8 mouse cellular contexts compared by ENCODE assay signal in the genomic region with DNA sequence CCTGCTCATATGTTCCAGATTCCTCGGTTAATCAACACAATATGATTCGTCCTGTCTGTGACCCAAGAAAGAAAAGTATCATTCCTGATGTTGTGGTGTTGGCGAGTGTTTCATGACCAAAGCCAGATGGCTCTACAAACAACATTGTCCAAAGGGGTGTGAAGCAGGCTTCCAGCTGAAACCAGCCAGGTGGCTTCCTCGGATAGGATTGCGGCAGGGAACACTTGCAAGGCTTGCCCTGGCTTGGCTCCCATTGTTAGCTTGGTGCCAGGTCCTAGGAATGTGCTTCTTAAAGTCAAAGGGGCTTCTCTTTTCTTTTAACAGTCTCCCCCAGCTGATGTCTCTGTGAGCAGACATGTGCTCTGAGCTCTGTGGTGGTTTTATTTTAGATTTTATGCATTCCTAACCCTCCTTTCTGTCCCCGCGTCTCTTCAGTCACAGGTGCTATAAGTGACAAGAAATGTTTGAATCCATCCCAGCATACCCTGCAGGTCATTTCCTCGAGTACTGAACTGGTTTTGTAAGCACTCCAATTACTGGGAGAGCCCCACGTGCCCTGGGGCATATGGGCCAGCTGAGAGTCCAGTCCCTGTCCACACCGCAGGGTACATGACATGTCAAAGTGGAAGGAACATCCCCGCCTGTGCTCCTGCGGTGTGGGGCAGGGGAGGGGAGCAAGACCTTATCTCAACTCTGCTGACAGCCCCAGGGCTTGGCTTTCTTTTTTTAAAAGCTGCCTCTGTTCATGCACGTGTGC.
DNase-seq lines count a peak whose midpoint lies in the region.

No protein-coding gene starts in this region.

- peak; percentile 5 for DNase-seq in embryo, embryonic 9.5 days (ENCODE audit: extremely low spot score)
- DNase-seq in embryo, embryonic 11 days: no peak
- peak; percentile 19 for DNase-seq in adrenal gland, postnatal 14 days
- peak; percentile 58 for DNase-seq in gastrocnemius, adult 18-20 months (ENCODE audit: low spot score)
- peak; percentile 9 to 15 for DNase-seq in kidney, adult 8-10 months
- peak; percentile 44 for DNase-seq in skeletal muscle tissue, adult 2 months (ENCODE audit: low read depth, low spot score)
- no peak for DNase-seq in c-Kit-positive CD71-positive TER-119-positive erythroid progenitor cells, embryonic 14.5 days (ENCODE audit: low spot score)
- DNase-seq in B cell, adult 2 months: no peak

Comparison
In these comparisons a context has a peak if more than half of its experiments do, and no peak if none do; other contexts are left out.
1. DNase-seq: peak in embryo, embryonic 9.5 days (single experiment), adrenal gland, postnatal 14 days (single experiment), gastrocnemius, adult 18-20 months (single experiment), kidney, adult 8-10 months (2 of 2) and skeletal muscle tissue, adult 2 months (single experiment); none in embryo, embryonic 11 days (single experiment), c-Kit-positive CD71-positive TER-119-positive erythroid progenitor cells, embryonic 14.5 days (single experiment) and B cell, adult 2 months (0 of 2).